Mouse (Mus musculus) embryonic facial prominence, embryonic 10.5 days (tissue): ENCODE measurements around the gene Tspan31. TPM values are rescaled to one million over a fixed set of nuclear protein-coding genes. Genes with fewer than 3 reads are reported as not detected.

Experiments used
- polyA plus RNA-seq: library from polyadenylated mRNA; unstranded; fragments of >200 nt; fragmentation: Nextera tagmentation; extraction: Ambion mirVana; gene quantifications from 2 replicates; pipeline ENCODE4 v1.2.1, GENCODE M21; 2016

The Tspan31 gene
- polyA plus RNA-seq, 1 experiment from 2014 or later: 168 TPM

Other genes starting within 250 kb of the Tspan31 start
- 20.0 and 22.6 TPM in 2 replicates for gene Atp23, start 168.9 kb downstream of the Tspan31 start, polyA plus RNA-seq
- 46.2 and 49.3 TPM in 2 replicates for gene Ctdsp2, start 91.5 kb downstream of the Tspan31 start, polyA plus RNA-seq
- 0.06 and 0.44 TPM in 2 replicates for gene Avil, start 69.6 kb downstream of the Tspan31 start, polyA plus RNA-seq
- 103 and 106 TPM in 2 replicates for gene Tsfm, start 39.4 kb downstream of the Tspan31 start, polyA plus RNA-seq
- gene Mettl1, start 28.9 kb downstream of the Tspan31 start, polyA plus RNA-seq: 58.6 and 62.4 TPM in 2 replicates
- gene Eef1akmt3, start 28.8 kb downstream of the Tspan31 start, polyA plus RNA-seq: 0.27 and 0.29 TPM in 2 replicates
- gene Cyp27b1, start 22.0 kb downstream of the Tspan31 start, polyA plus RNA-seq: 0.14 TPM in 2 replicates
- 1.2 and 1.3 TPM in 2 replicates for gene March9, start 10.1 kb downstream of the Tspan31 start, polyA plus RNA-seq
- gene Cdk4, start 6.7 kb downstream of the Tspan31 start, polyA plus RNA-seq: 3,008 and 3,023 TPM in 2 replicates
- gene Agap2, start 5.0 kb upstream of the Tspan31 start, polyA plus RNA-seq: 0.04 and 0.21 TPM in 2 replicates
- gene Os9, start 50.9 kb upstream of the Tspan31 start, polyA plus RNA-seq: 59.7 and 60.1 TPM in 2 replicates
- 3.0 and 3.8 TPM in 2 replicates for gene B4galnt1, start 95.0 kb upstream of the Tspan31 start, polyA plus RNA-seq
- 2.1 and 2.9 TPM in 2 replicates for gene Slc26a10, start 110.4 kb upstream of the Tspan31 start, polyA plus RNA-seq
- 26.9 and 29.6 TPM in 2 replicates for gene Arhgef25, start 119.8 kb upstream of the Tspan31 start, polyA plus RNA-seq
- 107 and 115 TPM in 2 replicates for gene Dtx3, start 125.5 kb upstream of the Tspan31 start, polyA plus RNA-seq
- gene Pip4k2c, start 141.3 kb upstream of the Tspan31 start, polyA plus RNA-seq: 25.3 and 25.9 TPM in 2 replicates
- gene Kif5a, start 193.1 kb upstream of the Tspan31 start, polyA plus RNA-seq: 11.6 and 11.9 TPM in 2 replicates
- gene Dctn2, start 196.1 kb upstream of the Tspan31 start, polyA plus RNA-seq: 187 and 197 TPM in 2 replicates
- 11.1 and 12.2 TPM in 2 replicates for gene Mbd6, start 218.8 kb upstream of the Tspan31 start, polyA plus RNA-seq
- 160 and 175 TPM in 2 replicates for gene Mars, start 241.5 kb upstream of the Tspan31 start, polyA plus RNA-seq